Mouse (Mus musculus): Measurements from ENCODE around the gene Cd22. TPM values are rescaled to one million over a fixed set of nuclear protein-coding genes. Genes with fewer than 3 reads are reported as not detected.

Cd22 gene
- polyA plus RNA-seq, 2 experiments = 0.36 to 0.62 TPM

DNA sequence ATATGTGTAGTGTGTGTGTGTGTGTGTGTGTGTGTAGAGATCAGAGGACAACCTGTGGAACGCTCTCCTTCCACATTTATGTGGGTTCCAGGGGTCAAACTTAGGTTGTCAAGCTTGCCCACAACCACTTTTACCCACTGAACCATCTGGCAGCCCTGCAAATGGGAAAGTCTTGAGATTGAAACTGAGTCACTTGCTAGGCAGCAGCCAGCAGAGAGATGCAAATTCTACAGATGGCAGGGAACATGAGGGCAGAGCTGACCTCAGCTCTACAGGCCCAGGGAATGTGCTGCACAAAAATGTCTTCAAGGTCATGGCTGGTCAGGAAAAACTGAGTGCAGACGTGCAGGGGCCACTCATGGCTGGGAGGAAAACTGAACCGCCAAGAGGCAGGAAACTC, 1.2 kb upstream of the Cd22 start:
- no peak for DNase-seq (ENCODE audit: low read depth in 3 of 3, low spot score in 3 of 3)
- Histone ChIP-seq H3K4me3 (ENCODE audit: insufficient read depth in 1 of 2, low read depth in 2 of 2, low read length in 2 of 2) (no peak overlapping the region), H3K4me2 (ENCODE audit: low read depth) (no peak overlapping the region), H3K27me3 (ENCODE audit: control insufficient read depth, insufficient read depth, low read length) (no peaks in the 10 kb centered on the region), H3K27ac (no peak overlapping the region), H3K9ac (replicated peaks) (no peak overlapping the region), H3K9me3 (ENCODE audit: control insufficient read depth, low read length) (no peaks in the 10 kb centered on the region), H3K36me3 (replicated peaks; ENCODE audit: control insufficient read depth, insufficient read depth, low read depth) (no peaks in the 10 kb centered on the region), H3K4me1 (replicated peaks; ENCODE audit: control insufficient read depth in 2 of 2, insufficient read depth in 2 of 2, low read length in 1 of 2) (no peaks in the 10 kb centered on the region)
- ATAC-seq (ENCODE audit: insufficient read depth) = no peak
- no peak for TF ChIP-seq EP300 (IDR thresholded peaks at IDR 0.05; ENCODE audit: low read depth)
- no peak for TF ChIP-seq CTCF (IDR thresholded peaks at IDR 0.05; ENCODE audit: low read depth)
- 57% methylated on average over 3 of the region's 3 CpGs for WGBS (ENCODE audit: insufficient replicate concordance)

DNA sequence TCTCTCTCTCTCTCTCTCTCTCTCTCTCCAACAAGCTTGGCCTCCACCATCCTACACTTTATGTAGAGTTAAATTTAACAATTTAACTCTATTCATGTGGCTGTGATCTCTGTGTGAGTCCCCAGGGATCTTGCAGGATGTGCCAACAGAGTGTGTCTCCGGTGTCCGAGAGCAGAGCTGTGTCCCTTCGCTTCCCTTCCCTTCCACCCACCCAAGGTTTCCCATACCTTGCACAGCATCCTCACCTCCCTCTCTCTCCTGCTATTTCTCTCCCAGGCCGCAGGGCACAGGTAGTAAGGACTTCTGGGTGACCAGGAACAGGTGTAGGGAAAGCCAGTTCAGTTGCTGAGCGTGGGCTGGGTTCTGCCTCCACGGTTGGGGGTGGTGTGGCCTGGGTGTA, 1.2 kb downstream of the Cd22 start:
- H3K4me1 ChIP-seq (replicated peaks; ENCODE audit: control insufficient read depth in 2 of 2, insufficient read depth in 2 of 2, low read length in 1 of 2) = no peaks in the 10 kb centered on the region
- no peak overlapping the region for H3K27ac ChIP-seq
- DNase-seq (ENCODE audit: low read depth in 3 of 3, low spot score in 3 of 3) (no peak), ATAC-seq (ENCODE audit: insufficient read depth) (no peak)
- TF ChIP-seq CTCF (IDR thresholded peaks at IDR 0.05; ENCODE audit: low read depth) (no peak), EP300 (IDR thresholded peaks at IDR 0.05; ENCODE audit: low read depth) (no peak)
- H3K4me3 ChIP-seq (ENCODE audit: insufficient read depth in 1 of 2, low read depth in 2 of 2, low read length in 2 of 2) = no peak overlapping the region
- no peaks in the 10 kb centered on the region for H3K27me3 ChIP-seq (ENCODE audit: control insufficient read depth, insufficient read depth, low read length)
- WGBS (ENCODE audit: insufficient replicate concordance) = 42% methylated on average over 6 of the region's 6 CpGs
- H3K36me3 ChIP-seq (replicated peaks; ENCODE audit: control insufficient read depth, insufficient read depth, low read depth) = no peaks in the 10 kb centered on the region
- no peak overlapping the region for H3K9ac ChIP-seq (replicated peaks)
- H3K9me3 ChIP-seq (ENCODE audit: control insufficient read depth, low read length) = no peaks in the 10 kb centered on the region
- no peak overlapping the region for H3K4me2 ChIP-seq (ENCODE audit: low read depth)

DNA sequence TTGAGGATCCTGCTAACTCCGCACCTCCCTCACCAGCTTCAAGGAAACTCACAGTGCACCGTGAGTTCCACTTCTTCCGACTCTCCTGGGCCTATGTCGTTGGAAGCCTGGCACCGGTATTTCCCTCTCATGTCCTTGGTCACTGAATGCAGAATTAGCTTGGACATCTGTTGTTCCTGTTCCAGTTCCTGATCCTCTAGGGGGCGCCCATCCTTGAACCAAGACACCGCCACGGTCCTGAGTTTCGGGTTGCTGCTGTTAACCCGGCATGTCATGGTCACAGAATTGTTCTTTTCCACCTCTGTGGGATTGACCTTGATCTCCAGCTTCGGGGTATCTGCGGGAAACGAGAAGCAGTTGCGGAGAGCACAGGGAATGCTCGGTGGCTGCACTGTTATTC, 7.1 kb downstream of the Cd22 start:
- ATAC-seq (ENCODE audit: insufficient read depth) = no peak
- whole genome bisulfite sequencing (ENCODE audit: insufficient replicate concordance) = 13% methylated on average over 15 of the region's 15 CpGs

DNA sequence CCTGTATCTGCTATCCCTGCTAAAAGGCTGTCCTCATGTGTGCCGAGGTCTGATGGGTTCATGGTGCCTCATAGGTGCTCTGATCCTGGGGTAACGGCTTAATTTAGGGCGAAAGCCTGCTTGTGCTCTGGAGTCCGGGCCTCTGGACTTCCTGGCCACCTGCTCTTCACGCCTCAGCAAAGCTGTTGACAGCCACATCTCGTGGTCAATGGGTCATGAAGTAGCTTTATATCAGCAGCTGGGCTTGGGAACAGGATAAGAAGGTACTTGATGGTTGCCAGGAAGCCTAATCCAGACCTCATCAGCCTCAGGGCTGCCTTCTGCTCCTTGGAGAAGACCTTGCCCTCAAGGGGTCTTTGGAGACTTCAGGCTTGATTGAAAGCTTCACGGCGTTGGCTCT, 16.8 kb downstream of the Cd22 start:
- H3K4me3 ChIP-seq (ENCODE audit: insufficient read depth in 1 of 2, low read depth in 2 of 2, low read length in 2 of 2) = no peak overlapping the region
- DNase-seq (ENCODE audit: low read depth in 3 of 3, low spot score in 3 of 3) (no peak), ATAC-seq (ENCODE audit: insufficient read depth) (no peak)
- H3K4me2 ChIP-seq (ENCODE audit: low read depth) = no peak overlapping the region
- no peak overlapping the region for H3K27ac ChIP-seq
- H3K4me1 ChIP-seq (replicated peaks; ENCODE audit: control insufficient read depth in 2 of 2, insufficient read depth in 2 of 2, low read length in 1 of 2) = peaks cover 0 to 6% of the 10 kb centered on the region in 2 experiments; a peak in 1 of 4 replicates
- H3K9ac ChIP-seq (replicated peaks) = no peak overlapping the region
- TF ChIP-seq CTCF (IDR thresholded peaks at IDR 0.05; ENCODE audit: low read depth) (no peak), EP300 (IDR thresholded peaks at IDR 0.05; ENCODE audit: low read depth) (no peak)
- 48% methylated on average over 8 of the region's 8 CpGs for WGBS (ENCODE audit: insufficient replicate concordance)
- no peaks in the 10 kb centered on the region for H3K36me3 ChIP-seq (replicated peaks; ENCODE audit: control insufficient read depth, insufficient read depth, low read depth)
- H3K9me3 ChIP-seq (ENCODE audit: control insufficient read depth, low read length) = no peaks in the 10 kb centered on the region
- H3K27me3 ChIP-seq (ENCODE audit: control insufficient read depth, insufficient read depth, low read length) = no peaks in the 10 kb centered on the region

More for the DNA sequence above, 7.1 kb downstream of the Cd22 start:
- Histone ChIP-seq H3K36me3 (replicated peaks; ENCODE audit: control insufficient read depth, insufficient read depth, low read depth) (no peaks in the 10 kb centered on the region), H3K9ac (replicated peaks) (no peak overlapping the region), H3K4me2 (ENCODE audit: low read depth) (no peak overlapping the region), H3K4me3 (ENCODE audit: insufficient read depth in 1 of 2, low read depth in 2 of 2, low read length in 2 of 2) (no peak overlapping the region), H3K4me1 (replicated peaks; ENCODE audit: control insufficient read depth in 2 of 2, insufficient read depth in 2 of 2, low read length in 1 of 2) (no peaks in the 10 kb centered on the region), H3K27ac (no peak overlapping the region), H3K27me3 (ENCODE audit: control insufficient read depth, insufficient read depth, low read length) (no peaks in the 10 kb centered on the region), H3K9me3 (ENCODE audit: control insufficient read depth, low read length) (no peaks in the 10 kb centered on the region)
- TF ChIP-seq EP300 (IDR thresholded peaks at IDR 0.05; ENCODE audit: low read depth) (no peak), CTCF (IDR thresholded peaks at IDR 0.05; ENCODE audit: low read depth) (peak; percentile 77)
- DNase-seq (ENCODE audit: low read depth in 3 of 3, low spot score in 3 of 3) = peak in 2 of 3 experiments; percentile 17 to 24

GRCm38 (mm10) chr7:30861464-30861863, 18.7 kb downstream of the Cd22 start, which contains the start of gene Ffar1:
Gene Ffar1, minus strand, starts transcription at chr7:30861564.
- Histone ChIP-seq H3K4me2 (ENCODE audit: low read depth) (no peak within 1 kb of the TSS), H3K36me3 (replicated peaks; ENCODE audit: control insufficient read depth, insufficient read depth, low read depth) (no peaks in the 10 kb centered on the region), H3K9ac (replicated peaks) (no peak within 1 kb of the TSS), H3K4me3 (ENCODE audit: insufficient read depth in 1 of 2, low read depth in 2 of 2, low read length in 2 of 2) (no peak within 1 kb of the TSS), H3K9me3 (ENCODE audit: control insufficient read depth, low read length) (no peaks in the 10 kb centered on the region), H3K27ac (no peak within 1 kb of the TSS), H3K4me1 (replicated peaks; ENCODE audit: control insufficient read depth in 2 of 2, insufficient read depth in 2 of 2, low read length in 1 of 2) (peaks cover 0 to 6% of the 10 kb centered on the region in 2 experiments; a peak in 1 of 4 replicates), H3K27me3 (ENCODE audit: control insufficient read depth, insufficient read depth, low read length) (no peaks in the 10 kb centered on the region)
- TF ChIP-seq CTCF (IDR thresholded peaks at IDR 0.05; ENCODE audit: low read depth) (no peak), EP300 (IDR thresholded peaks at IDR 0.05; ENCODE audit: low read depth) (no peak)
- DNase-seq (ENCODE audit: low read depth in 3 of 3, low spot score in 3 of 3) (no peak), ATAC-seq (ENCODE audit: insufficient read depth) (no peak)
- WGBS (ENCODE audit: insufficient replicate concordance) = 65% methylated on average over 12 of the region's 12 CpGs
